Mouse (Mus musculus): ENCODE results near the gene Cfap97d2. TPM values are rescaled to one million over a fixed set of nuclear protein-coding genes. Genes with fewer than 3 reads are reported as not detected.

Gene Cfap97d2
- polyA plus RNA-seq, 1 experiment from 2014 or later: 0.25 TPM

GRCm38 (mm10) chr8:13702755-13703154, 2.9 kb upstream of the Cfap97d2 start:
- WGBS: 47% methylated on average over 4 of the region's 4 CpGs
- no peak for DNase-seq (ENCODE audit: low spot score)
- Histone ChIP-seq H3K9me3 (ENCODE audit: control insufficient read depth, low read length) (no peaks in the 10 kb centered on the region), H3K4me2 (ENCODE audit: low read depth, low read length) (no peak overlapping the region), H3K9ac (ENCODE audit: low read depth, low read length) (no peak overlapping the region), H3K27ac (replicated peaks; ENCODE audit: low read depth, low read length) (no peak overlapping the region), H3K27me3 (replicated peaks; ENCODE audit: control insufficient read depth, insufficient read depth, low read length) (no peaks in the 10 kb centered on the region), H3K4me3 (ENCODE audit: low read depth, low read length) (no peak overlapping the region), H3K36me3 (ENCODE audit: control insufficient read depth, insufficient read depth, low read length) (no peaks in the 10 kb centered on the region), H3K4me1 (ENCODE audit: control insufficient read depth, insufficient read depth, low read length) (0 out of 2 replicates have a peak, but pooled peaks cover 6% of the 10 kb centered on the region)
- ATAC-seq (ENCODE audit: low read depth): no peak

- 94% methylated on average over 6 of the region's 6 CpGs for WGBS
- ATAC-seq (ENCODE audit: low read depth): no peak
- H3K27me3 ChIP-seq (replicated peaks; ENCODE audit: control insufficient read depth, insufficient read depth, low read length): no peaks in the 10 kb centered on the region
- H3K4me1 ChIP-seq (ENCODE audit: control insufficient read depth, insufficient read depth, low read length): 0 out of 2 replicates have a peak, but pooled peaks cover 6% of the 10 kb centered on the region
- H3K9me3 ChIP-seq (ENCODE audit: control insufficient read depth, low read length): no peaks in the 10 kb centered on the region
- H3K36me3 ChIP-seq (ENCODE audit: control insufficient read depth, insufficient read depth, low read length): no peaks in the 10 kb centered on the region
- H3K4me3 ChIP-seq (ENCODE audit: low read depth, low read length): no peak overlapping the region
- H3K4me2 ChIP-seq (ENCODE audit: low read depth, low read length): no peak overlapping the region
- H3K27ac ChIP-seq (replicated peaks; ENCODE audit: low read depth, low read length): no peak overlapping the region
- H3K9ac ChIP-seq (ENCODE audit: low read depth, low read length): no peak overlapping the region
- DNase-seq (ENCODE audit: low spot score): no peak
These were observed 1.9 kb upstream of the Cfap97d2 start for GRCm38 (mm10) chr8:13703756-13704155.

GRCm38 (mm10) chr8:13704301-13704700, 1.4 kb upstream of the Cfap97d2 start:
- ATAC-seq (ENCODE audit: low read depth) (no peak), DNase-seq (ENCODE audit: low spot score) (no peak)
- H3K9me3 ChIP-seq (ENCODE audit: control insufficient read depth, low read length): no peaks in the 10 kb centered on the region
- H3K4me2 ChIP-seq (ENCODE audit: low read depth, low read length): no peak overlapping the region
- no peaks in the 10 kb centered on the region for H3K36me3 ChIP-seq (ENCODE audit: control insufficient read depth, insufficient read depth, low read length)
- H3K9ac ChIP-seq (ENCODE audit: low read depth, low read length): no peak overlapping the region
- 80% methylated on average over 4 of the region's 4 CpGs for WGBS
- H3K4me3 ChIP-seq (ENCODE audit: low read depth, low read length): no peak overlapping the region
- H3K4me1 ChIP-seq (ENCODE audit: control insufficient read depth, insufficient read depth, low read length): 0 out of 2 replicates have a peak, but pooled peaks cover 6% of the 10 kb centered on the region
- no peaks in the 10 kb centered on the region for H3K27me3 ChIP-seq (replicated peaks; ENCODE audit: control insufficient read depth, insufficient read depth, low read length)
- H3K27ac ChIP-seq (replicated peaks; ENCODE audit: low read depth, low read length): no peak overlapping the region

DNA sequence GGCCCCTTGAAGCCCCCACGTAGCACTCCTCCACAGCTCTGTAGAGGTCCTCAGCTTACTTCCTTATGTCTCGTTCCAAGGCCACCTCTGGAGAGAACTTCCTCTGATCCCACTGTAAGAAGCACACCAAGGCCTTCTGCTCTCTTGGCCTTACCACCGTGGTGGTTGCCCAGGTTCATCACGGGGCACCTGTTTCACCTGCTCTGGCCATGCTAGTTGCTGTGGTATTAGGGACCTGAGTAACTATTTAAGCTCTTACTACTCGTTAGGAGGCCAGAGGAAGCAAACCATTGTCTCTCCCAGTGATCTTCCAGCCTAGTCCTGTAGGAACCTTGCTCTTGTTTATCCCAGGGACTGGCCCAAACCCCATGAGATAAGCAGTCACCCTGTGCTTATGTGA, 1.2 kb downstream of the Cfap97d2 start:
- 0 out of 2 replicates have a peak, but pooled peaks cover 6% of the 10 kb centered on the region for H3K4me1 ChIP-seq (ENCODE audit: control insufficient read depth, insufficient read depth, low read length)
- H3K27me3 ChIP-seq (replicated peaks; ENCODE audit: control insufficient read depth, insufficient read depth, low read length): no peaks in the 10 kb centered on the region
- H3K9ac ChIP-seq (ENCODE audit: low read depth, low read length): no peak overlapping the region
- H3K9me3 ChIP-seq (ENCODE audit: control insufficient read depth, low read length): no peaks in the 10 kb centered on the region
- H3K27ac ChIP-seq (replicated peaks; ENCODE audit: low read depth, low read length): no peak overlapping the region
- no peak for DNase-seq (ENCODE audit: low spot score)
- H3K4me3 ChIP-seq (ENCODE audit: low read depth, low read length): no peak overlapping the region
- no peak for ATAC-seq (ENCODE audit: low read depth)
- no peak overlapping the region for H3K4me2 ChIP-seq (ENCODE audit: low read depth, low read length)
- WGBS: 85% methylated on average over 5 of the region's 5 CpGs
- no peaks in the 10 kb centered on the region for H3K36me3 ChIP-seq (ENCODE audit: control insufficient read depth, insufficient read depth, low read length)

- H3K27ac ChIP-seq (replicated peaks; ENCODE audit: low read depth, low read length): no peak overlapping the region
- no peaks in the 10 kb centered on the region for H3K9me3 ChIP-seq (ENCODE audit: control insufficient read depth, low read length)
- no peaks in the 10 kb centered on the region for H3K27me3 ChIP-seq (replicated peaks; ENCODE audit: control insufficient read depth, insufficient read depth, low read length)
- no peak overlapping the region for H3K4me3 ChIP-seq (ENCODE audit: low read depth, low read length)
- no peak for DNase-seq (ENCODE audit: low spot score)
- 88% methylated on average over 5 of the region's 5 CpGs for WGBS
- ATAC-seq (ENCODE audit: low read depth): no peak
- H3K9ac ChIP-seq (ENCODE audit: low read depth, low read length): no peak overlapping the region
- 0 out of 2 replicates have a peak, but pooled peaks cover 6% of the 10 kb centered on the region for H3K4me1 ChIP-seq (ENCODE audit: control insufficient read depth, insufficient read depth, low read length)
- H3K4me2 ChIP-seq (ENCODE audit: low read depth, low read length): no peak overlapping the region
- H3K36me3 ChIP-seq (ENCODE audit: control insufficient read depth, insufficient read depth, low read length): no peaks in the 10 kb centered on the region
These were observed 2.8 kb downstream of the Cfap97d2 start for GRCm38 (mm10) chr8:13708514-13708913.

- Histone ChIP-seq H3K4me2 (ENCODE audit: low read depth, low read length) (no peak overlapping the region), H3K27ac (replicated peaks; ENCODE audit: low read depth, low read length) (no peak overlapping the region), H3K36me3 (ENCODE audit: control insufficient read depth, insufficient read depth, low read length) (no peaks in the 10 kb centered on the region), H3K9ac (ENCODE audit: low read depth, low read length) (no peak overlapping the region), H3K27me3 (replicated peaks; ENCODE audit: control insufficient read depth, insufficient read depth, low read length) (no peaks in the 10 kb centered on the region), H3K4me3 (ENCODE audit: low read depth, low read length) (no peak overlapping the region), H3K4me1 (ENCODE audit: control insufficient read depth, insufficient read depth, low read length) (no peaks in the 10 kb centered on the region), H3K9me3 (ENCODE audit: control insufficient read depth, low read length) (no peaks in the 10 kb centered on the region)
- WGBS: 86% methylated on average over 8 of the region's 8 CpGs
- DNase-seq (ENCODE audit: low spot score) (no peak), ATAC-seq (ENCODE audit: low read depth) (no peak)
These were observed 13.3 kb downstream of the Cfap97d2 start for GRCm38 (mm10) chr8:13718980-13719379.

DNA sequence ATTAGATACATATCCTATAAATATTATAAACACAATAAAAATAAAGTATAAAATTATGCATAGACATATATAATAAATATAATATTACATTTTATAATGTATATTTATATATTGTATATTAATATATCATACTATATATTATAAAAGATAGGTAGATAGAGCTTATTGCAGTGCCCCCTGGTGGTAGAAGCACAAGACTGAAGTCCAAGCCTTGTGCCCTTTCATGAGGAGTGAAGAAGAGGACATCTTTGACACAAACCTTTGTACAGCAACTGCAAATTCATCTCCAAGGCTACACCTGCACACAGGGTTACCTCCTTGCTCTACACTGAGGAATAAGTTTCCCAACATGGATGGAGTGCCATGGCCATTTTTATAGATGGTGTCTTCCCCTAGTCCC, 20.0 kb downstream of the Cfap97d2 start:
- Histone ChIP-seq H3K4me1 (ENCODE audit: control insufficient read depth, insufficient read depth, low read length) (no peaks in the 10 kb centered on the region), H3K36me3 (ENCODE audit: control insufficient read depth, insufficient read depth, low read length) (no peaks in the 10 kb centered on the region), H3K4me2 (ENCODE audit: low read depth, low read length) (no peak overlapping the region), H3K9me3 (ENCODE audit: control insufficient read depth, low read length) (no peaks in the 10 kb centered on the region), H3K4me3 (ENCODE audit: low read depth, low read length) (no peak overlapping the region), H3K9ac (ENCODE audit: low read depth, low read length) (no peak overlapping the region), H3K27me3 (replicated peaks; ENCODE audit: control insufficient read depth, insufficient read depth, low read length) (no peaks in the 10 kb centered on the region), H3K27ac (replicated peaks; ENCODE audit: low read depth, low read length) (no peak overlapping the region)
- peak; percentile 51 for DNase-seq (ENCODE audit: low spot score)
- no peak for ATAC-seq (ENCODE audit: low read depth)

DNA sequence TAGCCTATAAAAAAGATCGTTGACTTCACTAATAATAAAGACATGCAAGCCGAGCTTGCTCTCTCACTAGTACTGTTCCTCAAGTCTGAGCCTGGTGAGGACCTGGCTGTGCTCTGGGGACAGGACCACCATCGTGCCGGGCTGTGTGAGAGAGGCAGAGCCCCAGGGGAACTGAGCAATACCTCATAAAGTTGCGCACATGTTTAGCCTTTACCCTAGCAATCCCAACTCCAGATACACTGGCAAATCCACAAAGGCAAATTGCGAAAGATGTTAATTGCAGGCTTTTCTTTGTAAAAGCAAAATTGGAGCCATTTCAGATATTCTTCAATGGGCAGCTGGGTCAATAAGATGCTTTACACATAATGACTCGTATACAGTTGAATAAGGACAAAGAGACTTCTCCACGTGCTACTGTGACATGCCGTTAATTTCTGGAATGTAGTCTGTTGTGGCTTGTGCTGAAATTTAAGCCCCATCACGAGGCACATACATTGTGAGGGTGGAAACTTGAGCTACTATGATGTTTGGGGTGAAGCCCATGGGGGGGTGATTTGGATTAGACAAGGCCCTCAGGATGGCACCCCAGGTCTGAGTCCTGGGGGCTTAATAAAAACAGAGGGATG, 21.9 kb downstream of the Cfap97d2 start:
- no peaks in the 10 kb centered on the region for H3K36me3 ChIP-seq (ENCODE audit: control insufficient read depth, insufficient read depth, low read length)
- WGBS: 42% methylated on average over 10 of the region's 10 CpGs
- H3K4me1 ChIP-seq (ENCODE audit: control insufficient read depth, insufficient read depth, low read length): no peaks in the 10 kb centered on the region
- H3K4me2 ChIP-seq (ENCODE audit: low read depth, low read length): no peak overlapping the region
- H3K9ac ChIP-seq (ENCODE audit: low read depth, low read length): no peak overlapping the region
- no peak overlapping the region for H3K27ac ChIP-seq (replicated peaks; ENCODE audit: low read depth, low read length)
- H3K27me3 ChIP-seq (replicated peaks; ENCODE audit: control insufficient read depth, insufficient read depth, low read length): no peaks in the 10 kb centered on the region
- H3K4me3 ChIP-seq (ENCODE audit: low read depth, low read length): no peak overlapping the region
- peak; percentile 82 for ATAC-seq (ENCODE audit: low read depth)
- peak; percentile 45 for DNase-seq (ENCODE audit: low spot score)
- no peaks in the 10 kb centered on the region for H3K9me3 ChIP-seq (ENCODE audit: control insufficient read depth, low read length)

- Histone ChIP-seq H3K27ac (replicated peaks; ENCODE audit: low read depth, low read length) (peak overlapping the region; percentile 57), H3K27me3 (replicated peaks; ENCODE audit: control insufficient read depth, insufficient read depth, low read length) (no peaks in the 10 kb centered on the region), H3K4me2 (ENCODE audit: low read depth, low read length) (no peak overlapping the region), H3K9me3 (ENCODE audit: control insufficient read depth, low read length) (no peaks in the 10 kb centered on the region), H3K36me3 (ENCODE audit: control insufficient read depth, insufficient read depth, low read length) (no peaks in the 10 kb centered on the region), H3K4me3 (ENCODE audit: low read depth, low read length) (no peak overlapping the region), H3K4me1 (ENCODE audit: control insufficient read depth, insufficient read depth, low read length) (0 out of 2 replicates have a peak, but pooled peaks cover 3% of the 10 kb centered on the region), H3K9ac (ENCODE audit: low read depth, low read length) (no peak overlapping the region)
- DNase-seq (ENCODE audit: low spot score): peak; percentile 56
- WGBS: 20% methylated on average over 6 of the region's 6 CpGs
- no peak for ATAC-seq (ENCODE audit: low read depth)
These were observed 34.7 kb downstream of the Cfap97d2 start for GRCm38 (mm10) chr8:13740323-13740770.
